Mouse (Mus musculus) heart, embryonic 13.5 days (tissue): ENCODE measurements around the gene Snd1. TPM values are rescaled to one million over a fixed set of nuclear protein-coding genes. Genes with fewer than 3 reads are reported as not detected.

Source experiments
- ATAC-seq: fragments of 200-750 bp; cut with Nextera tagmentation; 2 replicates; pipeline ENCODE4 v1.8.0; 2017; ENCODE audit warnings: moderate TSS enrichment; ENCODE audit not compliant: insufficient number of reproducible peaks, low FRiP score, low TSS enrichment; ENCODE audit errors: extremely low read depth
- H3K27ac ChIP-seq: fragments of 300-500 bp; sonication (generic); replicated peaks from 2 replicates; pipeline ENCODE4 v1.5.1; 2015; ENCODE audit warnings: moderate library complexity, mild to moderate bottlenecking, inconsistent platforms
- H3K27me3 ChIP-seq: fragments of 300-500 bp; sonication (generic); replicated peaks from 2 replicates; pipeline ENCODE4 v1.6.1; 2015; ENCODE audit warnings: mild to moderate bottlenecking, inconsistent platforms
- H3K36me3 ChIP-seq: fragments of 300-500 bp; sonication (generic); 2 replicates; pipeline ENCODE4 v1.6.1; 2015; ENCODE audit warnings: mild to moderate bottlenecking, inconsistent platforms
- H3K4me1 ChIP-seq: fragments of 300-500 bp; sonication (generic); 2 replicates; pipeline ENCODE4 v1.6.1; 2015; ENCODE audit warnings: inconsistent platforms
- H3K4me2 ChIP-seq: fragments of 300-500 bp; sonication (generic); 2 replicates; pipeline ENCODE4 v1.6.1; 2015; ENCODE audit warnings: inconsistent platforms, mild to moderate bottlenecking, moderate library complexity
- H3K4me3 ChIP-seq: fragments of 300-500 bp; sonication (generic); 2 replicates; pipeline ENCODE4 v1.5.1; 2015; ENCODE audit warnings: moderate library complexity, mild to moderate bottlenecking, inconsistent platforms
- H3K9ac ChIP-seq: fragments of 300-500 bp; sonication (generic); 2 replicates; pipeline ENCODE4 v1.6.1; 2015; ENCODE audit warnings: inconsistent platforms, mild to moderate bottlenecking, moderate library complexity
- H3K9me3 ChIP-seq: fragments of 300-500 bp; sonication (generic); 2 replicates; pipeline ENCODE4 v1.6.1; 2016; ENCODE audit warnings: inconsistent platforms
- WGBS: fragments of 180-500 bp; shearing (Covaris S2); methylation state at CpG from one replicate; pipeline ENCODE4 v1.1.7; 2015; ENCODE audit warnings: mixed read lengths; 5-methylcytosine and 5-hydroxymethylcytosine counted together
- polyA plus RNA-seq: library from polyadenylated mRNA; unstranded; fragments of >200 nt; fragmentation: Nextera tagmentation; extraction: Ambion mirVana; gene quantifications from 2 replicates; pipeline ENCODE4 v1.2.1, GENCODE M21; 2015

Gene Snd1
- polyA plus RNA-seq, 1 experiment from 2014 or later = 78.5 TPM

DNA sequence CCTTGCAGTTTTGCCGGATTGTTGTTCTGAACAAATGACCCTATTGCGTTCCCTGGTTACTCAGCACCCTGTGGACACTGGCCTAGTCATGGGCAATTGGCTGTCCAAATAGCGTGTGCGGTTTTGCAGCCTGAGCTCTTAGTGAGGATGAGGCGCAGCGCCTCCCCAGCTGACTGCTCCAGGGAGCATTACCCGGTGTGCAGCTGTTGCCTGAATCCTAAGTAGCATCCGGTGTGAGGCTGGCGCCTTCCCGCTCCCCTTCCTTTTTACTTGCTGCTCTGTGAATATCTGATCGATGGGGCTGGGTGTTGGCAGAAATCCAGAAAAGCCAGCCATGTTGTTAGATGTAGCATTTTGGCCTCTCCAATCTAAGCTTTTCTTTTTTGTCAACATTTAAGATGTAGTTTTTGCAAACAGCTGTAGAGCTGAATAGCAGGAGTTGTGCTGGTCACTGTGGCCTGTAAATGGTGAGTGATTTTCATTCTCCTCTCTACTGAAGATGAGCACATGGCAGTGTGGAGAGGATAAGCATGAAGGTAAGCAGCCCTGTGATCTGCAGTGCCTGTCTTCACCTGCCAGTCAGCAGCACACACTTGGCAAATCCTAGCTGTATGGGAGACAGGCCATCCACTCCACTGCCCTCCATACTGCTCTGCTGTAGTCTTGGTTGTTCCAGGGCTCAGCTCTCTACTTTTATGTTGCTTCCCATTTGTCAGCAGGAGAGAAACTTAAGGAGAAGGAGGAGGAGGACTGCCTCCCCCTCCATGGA lies 98.2 kb downstream of the Snd1 start:
- no peak overlapping the region for H3K4me2 ChIP-seq
- H3K27me3 ChIP-seq = no peaks in the 10 kb centered on the region
- no peaks in the 10 kb centered on the region for H3K9me3 ChIP-seq
- H3K4me1 ChIP-seq = peaks cover 25% of the 10 kb centered on the region
- H3K4me3 ChIP-seq = no peak overlapping the region
- ATAC-seq = no peak
- WGBS = 57% methylated on average over 11 of the region's 11 CpGs
- peaks cover 8% of the 10 kb centered on the region; the same call in 1 of the 2 replicates for H3K36me3 ChIP-seq
- no peak overlapping the region for H3K27ac ChIP-seq
- H3K9ac ChIP-seq = no peak overlapping the region

DNA sequence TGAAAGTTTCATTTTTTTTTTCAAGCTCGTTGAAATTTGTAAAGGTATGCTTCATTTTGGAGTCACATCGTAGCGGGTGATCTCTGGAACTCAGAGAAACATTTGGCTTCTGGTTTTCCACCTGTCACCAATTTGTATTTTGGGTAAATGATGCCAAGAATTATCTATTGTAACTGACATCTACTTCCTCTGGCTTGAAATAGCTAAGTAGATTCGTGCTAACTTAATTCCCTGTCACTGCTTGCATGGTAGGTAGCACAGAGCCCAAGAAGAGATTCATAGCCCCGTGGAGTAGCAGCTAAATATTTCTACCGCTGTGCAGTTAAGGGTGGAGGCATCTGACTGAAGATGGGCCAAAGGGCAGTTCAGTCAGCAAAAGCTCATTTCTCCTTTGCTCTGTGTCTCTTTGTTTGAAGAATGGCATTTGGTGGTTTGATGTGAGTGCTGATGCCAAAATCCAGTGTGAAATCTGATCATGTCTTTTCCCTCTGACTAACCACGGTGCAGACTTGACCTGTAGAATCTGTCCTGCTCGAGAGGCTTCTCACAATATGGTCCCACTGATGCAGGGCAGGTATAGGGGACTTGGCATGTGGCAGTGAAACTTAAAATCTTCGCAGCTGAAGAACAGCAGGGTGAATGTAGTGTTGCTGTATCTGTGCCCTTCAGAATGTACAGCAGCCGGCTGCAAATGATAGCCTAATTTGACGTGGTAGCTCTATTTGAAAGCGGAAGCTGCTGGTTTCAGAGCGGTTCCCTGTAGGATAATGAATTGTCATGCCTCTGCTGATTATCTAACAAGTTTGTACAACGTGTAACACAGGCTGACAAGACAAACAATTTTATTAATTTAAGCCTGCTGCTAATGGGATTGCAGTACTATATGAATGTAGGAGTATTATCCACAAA lies 101.7 kb downstream of the Snd1 start:
- no peak overlapping the region for H3K4me2 ChIP-seq
- no peak overlapping the region for H3K4me3 ChIP-seq
- no peak for ATAC-seq
- no peaks in the 10 kb centered on the region for H3K9me3 ChIP-seq
- peaks cover 25% of the 10 kb centered on the region for H3K4me1 ChIP-seq
- H3K36me3 ChIP-seq = peaks cover 2% of the 10 kb centered on the region; the same call in 1 of the 2 replicates
- H3K27ac ChIP-seq = 0 out of 2 replicates have a peak overlapping the region, but pooled peaks have one; percentile 28
- WGBS = 61% methylated on average over 14 of the region's 14 CpGs
- no peaks in the 10 kb centered on the region for H3K27me3 ChIP-seq
- no peak overlapping the region for H3K9ac ChIP-seq

DNA sequence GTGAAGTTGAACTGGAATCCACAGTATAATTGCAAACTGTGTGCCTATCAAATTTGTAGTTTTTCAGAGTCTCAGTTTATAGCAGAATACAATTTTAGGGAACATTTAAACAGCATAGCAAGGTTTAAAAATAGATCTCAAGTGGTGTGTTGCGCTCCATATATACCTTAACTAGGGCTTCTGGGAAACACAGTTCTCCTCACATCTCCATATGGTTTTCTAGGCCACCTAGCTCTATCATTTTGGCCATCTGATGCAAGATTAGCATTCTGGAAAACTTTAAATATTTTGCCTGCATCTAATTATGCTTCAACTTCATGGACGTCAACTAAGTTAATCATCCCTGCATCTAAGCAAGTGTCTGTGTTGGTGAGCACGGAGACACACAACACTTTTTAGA lies 107.9 kb downstream of the Snd1 start:
- WGBS = 87% methylated on average over 3 of the region's 3 CpGs
- Histone ChIP-seq H3K27me3 (no peaks in the 10 kb centered on the region), H3K4me1 (no peaks in the 10 kb centered on the region), H3K36me3 (0 out of 2 replicates have a peak, but pooled peaks cover 2% of the 10 kb centered on the region), H3K9me3 (no peaks in the 10 kb centered on the region), H3K4me2 (no peak overlapping the region), H3K27ac (no peak overlapping the region), H3K9ac (no peak overlapping the region), H3K4me3 (no peak overlapping the region)
- no peak for ATAC-seq

DNA sequence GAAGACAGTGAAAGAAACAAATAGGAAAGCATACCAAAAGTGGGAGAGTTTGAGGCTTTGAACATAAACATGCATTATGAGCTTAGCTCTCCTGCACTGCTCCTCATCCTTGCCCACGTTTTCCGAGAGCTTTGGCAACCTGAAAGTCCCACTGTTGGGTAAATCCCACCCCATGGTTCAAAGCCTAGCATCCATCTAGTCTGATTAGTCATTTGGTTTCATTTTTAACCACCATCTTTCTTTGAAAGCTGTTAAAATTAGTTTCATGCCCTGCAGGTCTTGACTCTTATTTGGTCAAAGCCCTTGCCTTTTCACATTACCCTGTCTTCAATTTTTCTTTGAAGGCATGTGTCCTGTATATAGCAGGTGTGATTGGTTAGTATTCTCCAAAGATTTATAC lies 108.5 kb downstream of the Snd1 start:
- ATAC-seq = no peak
- H3K4me2 ChIP-seq = no peak overlapping the region
- H3K4me1 ChIP-seq = peaks cover 5% of the 10 kb centered on the region
- WGBS = 92% methylated on average over 2 of the region's 2 CpGs
- no peaks in the 10 kb centered on the region for H3K27me3 ChIP-seq
- H3K27ac ChIP-seq = no peak overlapping the region
- 0 out of 2 replicates have a peak, but pooled peaks cover 2% of the 10 kb centered on the region for H3K36me3 ChIP-seq
- no peak overlapping the region for H3K4me3 ChIP-seq
- no peaks in the 10 kb centered on the region for H3K9me3 ChIP-seq
- H3K9ac ChIP-seq = no peak overlapping the region

DNA sequence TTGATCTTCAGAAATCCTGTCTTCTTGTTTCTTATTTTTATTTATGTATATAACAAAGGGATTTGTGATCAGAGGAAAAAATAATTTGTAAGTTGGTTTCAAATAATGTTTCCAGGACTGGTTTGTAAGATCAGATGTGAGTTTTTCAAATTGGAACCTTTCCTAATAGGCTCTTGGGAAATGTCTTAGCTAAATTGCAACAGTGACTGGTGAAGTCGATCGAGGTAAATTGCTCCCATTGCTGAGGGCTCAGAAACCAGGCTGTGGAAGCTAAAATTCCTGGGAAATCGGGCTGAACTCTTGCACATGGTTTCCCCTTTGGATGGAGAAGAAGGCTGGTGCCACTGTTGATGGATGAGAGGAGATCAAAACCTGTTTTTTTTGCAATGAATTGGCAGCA lies 111.9 kb downstream of the Snd1 start:
- peaks cover 10% of the 10 kb centered on the region for H3K4me1 ChIP-seq
- WGBS = 90% methylated on average over 3 of the region's 3 CpGs
- H3K36me3 ChIP-seq = peaks cover 5% of the 10 kb centered on the region; the same call in 1 of the 2 replicates
- H3K4me2 ChIP-seq = no peak overlapping the region
- no peaks in the 10 kb centered on the region for H3K27me3 ChIP-seq
- H3K4me3 ChIP-seq = no peak overlapping the region
- H3K27ac ChIP-seq = no peak overlapping the region
- H3K9me3 ChIP-seq = no peaks in the 10 kb centered on the region
- no peak overlapping the region for H3K9ac ChIP-seq
- no peak for ATAC-seq

DNA sequence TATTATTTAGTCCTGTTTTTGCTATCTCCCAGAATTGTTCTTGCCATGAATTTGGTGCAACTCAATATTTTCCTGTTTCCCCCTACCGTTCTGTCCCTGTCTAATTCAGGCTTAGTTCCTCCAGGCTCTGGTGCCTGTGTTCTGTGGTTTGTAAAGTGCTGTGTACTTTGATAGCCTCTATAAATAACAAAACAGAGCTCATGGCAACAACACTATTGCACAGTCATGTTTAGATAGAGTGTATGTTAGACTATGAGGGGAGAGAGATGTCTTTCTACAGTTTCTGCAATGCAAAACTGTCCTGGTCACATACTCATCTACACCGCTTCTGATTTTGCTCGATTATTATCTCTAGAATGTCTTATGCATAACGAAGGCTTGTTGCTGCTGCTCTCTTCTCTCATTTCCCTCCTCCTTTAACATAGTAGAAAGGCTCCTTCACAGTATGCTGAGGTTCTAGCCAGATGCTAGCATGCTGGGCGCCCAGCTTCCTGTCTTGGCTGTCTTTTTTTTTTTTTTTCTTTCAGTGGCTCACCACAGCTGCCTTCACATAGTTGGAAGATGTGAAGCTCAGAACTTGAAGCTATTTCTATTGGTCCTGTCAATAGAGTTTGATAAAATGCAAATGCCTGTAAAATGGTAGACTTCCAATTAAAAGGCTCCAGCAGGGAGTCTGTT lies 113.7 kb downstream of the Snd1 start:
- no peaks in the 10 kb centered on the region for H3K27me3 ChIP-seq
- no peaks in the 10 kb centered on the region for H3K9me3 ChIP-seq
- peaks cover 10% of the 10 kb centered on the region for H3K4me1 ChIP-seq
- no peak overlapping the region for H3K4me3 ChIP-seq
- peaks cover 10% of the 10 kb centered on the region; the same call in 1 of the 2 replicates for H3K36me3 ChIP-seq
- no peak overlapping the region for H3K4me2 ChIP-seq
- WGBS = 76% methylated on average over 5 of the region's 5 CpGs
- H3K9ac ChIP-seq = no peak overlapping the region
- no peak for ATAC-seq
- no peak overlapping the region for H3K27ac ChIP-seq

DNA sequence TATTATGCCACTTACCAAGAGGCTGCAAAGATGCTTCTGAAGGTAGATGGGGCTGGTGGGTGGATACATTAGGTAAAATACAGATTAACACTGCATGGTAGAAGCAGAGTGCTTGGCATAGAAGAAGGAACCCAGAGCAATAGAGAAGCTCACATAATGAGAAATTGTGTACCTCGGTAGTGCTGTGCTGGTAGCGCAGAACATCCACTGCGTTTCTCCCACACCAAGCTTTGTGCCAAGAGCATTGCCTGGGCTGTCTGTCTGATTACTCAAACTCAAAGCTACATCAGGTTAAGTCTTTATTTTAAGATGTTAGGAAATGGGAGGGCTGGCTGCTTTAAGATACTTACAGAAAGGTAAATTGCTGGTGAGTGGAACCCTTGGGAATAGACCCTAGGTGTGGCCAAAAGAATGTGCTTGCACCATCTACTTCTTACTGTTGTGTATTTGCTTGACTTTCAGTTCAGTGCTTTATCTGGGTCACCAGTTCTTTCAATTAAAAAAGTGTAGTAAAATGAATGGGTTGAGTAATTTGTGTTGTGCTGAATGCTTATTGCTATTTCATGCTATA lies 117.5 kb downstream of the Snd1 start:
- Histone ChIP-seq H3K9ac (no peak overlapping the region), H3K9me3 (no peaks in the 10 kb centered on the region)
- WGBS = 94% methylated on average over 3 of the region's 3 CpGs

DNA sequence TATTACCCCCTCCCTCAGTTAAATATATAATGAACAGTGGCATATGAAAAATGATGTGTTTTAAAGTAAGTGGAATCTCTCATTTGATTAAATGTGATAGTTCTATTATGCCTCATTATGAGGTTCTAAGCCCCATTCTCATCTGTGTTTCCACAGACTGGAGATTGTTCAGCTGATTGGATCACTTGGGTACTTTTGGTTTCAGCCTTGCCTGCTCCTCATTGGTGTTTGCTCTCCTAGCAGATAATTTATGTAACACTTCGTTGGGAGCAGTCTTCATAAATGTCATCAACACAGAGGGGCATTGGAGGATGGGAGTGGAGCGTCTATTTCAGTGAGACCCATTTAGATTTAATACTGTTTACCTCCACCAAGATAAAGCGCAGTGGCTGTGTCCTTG lies 118.8 kb downstream of the Snd1 start:
- Histone ChIP-seq H3K4me2 (no peak overlapping the region), H3K9me3 (no peaks in the 10 kb centered on the region), H3K27me3 (no peaks in the 10 kb centered on the region), H3K27ac (no peak overlapping the region), H3K4me1 (peaks cover 2% of the 10 kb centered on the region), H3K4me3 (no peak overlapping the region), H3K36me3 (peaks cover 8% of the 10 kb centered on the region; the same call in 1 of the 2 replicates), H3K9ac (no peak overlapping the region)
- ATAC-seq = no peak
- WGBS = 73% methylated on average over 3 of the region's 3 CpGs

More for the DNA sequence above, 117.5 kb downstream of the Snd1 start:
- Histone ChIP-seq H3K4me2 (no peak overlapping the region), H3K36me3 (peaks cover 8% of the 10 kb centered on the region; the same call in 1 of the 2 replicates), H3K27ac (no peak overlapping the region), H3K4me1 (peaks cover 10% of the 10 kb centered on the region), H3K4me3 (no peak overlapping the region), H3K27me3 (no peaks in the 10 kb centered on the region)
- no peak for ATAC-seq

DNA sequence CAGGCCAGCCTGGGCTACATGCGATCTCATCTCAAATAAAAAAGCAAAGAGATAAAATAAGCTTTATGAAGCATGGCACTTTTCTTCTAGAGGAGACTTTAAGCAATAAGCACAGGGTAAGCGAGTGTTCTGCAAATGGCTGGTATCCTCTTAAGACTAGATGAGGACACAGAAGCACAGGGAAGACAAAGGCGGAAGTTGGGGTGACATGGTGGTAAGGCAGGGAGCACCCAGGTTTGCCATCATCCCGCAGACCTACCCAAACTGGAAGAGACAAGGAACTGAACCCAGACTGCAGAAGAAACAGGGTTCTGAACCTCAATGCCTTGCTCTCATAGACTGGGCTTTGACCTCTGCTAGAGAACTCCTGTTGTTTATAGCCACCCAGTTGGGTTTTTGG lies 119.8 kb downstream of the Snd1 start:
- no peak overlapping the region for H3K27ac ChIP-seq
- peaks cover 9% of the 10 kb centered on the region for H3K4me1 ChIP-seq
- no peak overlapping the region for H3K4me2 ChIP-seq
- no peaks in the 10 kb centered on the region for H3K9me3 ChIP-seq
- no peak overlapping the region for H3K9ac ChIP-seq
- 90% methylated on average over 4 of the region's 4 CpGs for WGBS
- no peak for ATAC-seq
- no peaks in the 10 kb centered on the region for H3K27me3 ChIP-seq
- peaks cover 8% of the 10 kb centered on the region; the same call in 1 of the 2 replicates for H3K36me3 ChIP-seq
- H3K4me3 ChIP-seq = no peak overlapping the region

DNA sequence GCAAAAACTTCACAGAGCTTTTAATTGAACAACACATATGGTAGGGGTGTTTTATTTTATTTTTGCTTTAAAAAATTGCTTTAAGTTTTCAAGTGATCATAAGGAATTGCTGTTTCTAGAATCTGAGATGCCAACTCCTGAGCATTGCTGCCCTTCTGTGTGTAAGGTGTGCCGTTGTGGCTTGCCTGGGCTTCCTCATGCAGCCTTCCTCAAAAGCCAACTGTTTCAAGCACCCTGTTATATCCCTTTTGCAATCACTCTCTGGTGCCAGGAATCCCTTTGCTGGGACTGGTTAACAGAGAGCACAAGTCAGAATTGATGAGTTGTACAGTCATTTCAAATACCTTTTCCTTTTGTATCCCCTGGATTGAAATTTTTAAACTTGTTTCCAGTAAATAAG lies 120.3 kb downstream of the Snd1 start:
- Histone ChIP-seq H3K9ac (no peak overlapping the region), H3K27ac (no peak overlapping the region), H3K4me3 (no peak overlapping the region), H3K4me2 (no peak overlapping the region), H3K27me3 (no peaks in the 10 kb centered on the region), H3K4me1 (peaks cover 13% of the 10 kb centered on the region), H3K36me3 (peaks cover 8% of the 10 kb centered on the region; the same call in 1 of the 2 replicates), H3K9me3 (no peaks in the 10 kb centered on the region)
- 81% methylated on average over 1 of the region's 1 CpGs for WGBS
- no peak for ATAC-seq

DNA sequence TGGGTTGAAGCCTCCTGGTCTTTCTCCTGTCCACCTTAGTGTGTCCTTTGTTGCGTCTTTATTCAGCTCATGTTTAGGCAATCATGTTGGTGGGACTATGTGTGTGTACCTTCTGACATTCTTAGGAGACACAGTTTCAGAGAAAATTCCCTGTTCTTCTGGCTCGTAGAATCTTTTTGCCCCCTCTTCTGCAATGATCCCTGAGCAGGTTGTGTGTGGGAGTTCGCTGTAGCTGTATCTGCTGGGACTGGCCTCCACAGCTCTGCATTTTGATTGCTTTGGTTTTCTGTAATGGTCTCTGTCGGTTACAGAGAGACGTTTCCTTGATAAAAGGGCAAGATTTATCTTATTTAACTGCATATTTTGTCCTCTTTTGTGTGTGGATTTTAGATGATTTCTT lies 122.3 kb downstream of the Snd1 start:
- WGBS = 81% methylated on average over 5 of the region's 5 CpGs
- Histone ChIP-seq H3K9me3 (no peaks in the 10 kb centered on the region), H3K27ac (no peak overlapping the region), H3K4me3 (no peak overlapping the region), H3K27me3 (no peaks in the 10 kb centered on the region), H3K36me3 (0 out of 2 replicates have a peak, but pooled peaks cover 2% of the 10 kb centered on the region), H3K4me1 (peaks cover 13% of the 10 kb centered on the region), H3K9ac (no peak overlapping the region), H3K4me2 (no peak overlapping the region)
- ATAC-seq = no peak
